Mouse (Mus musculus) Muller cell, postnatal 12 days (primary cell): Measurements from ENCODE around the gene Gdpd4.

Source experiments
- DNase-seq: peaks from one replicate; pipeline ENCODE4 v3.0.0-alpha.2; 2015; ENCODE audit errors: inconsistent ontology term

Gdpd4 gene

GRCm38 (mm10) chr7:98085314-98085713 lies 165.6 kb downstream of the Gdpd4 start:
- no peak for DNase-seq

DNA sequence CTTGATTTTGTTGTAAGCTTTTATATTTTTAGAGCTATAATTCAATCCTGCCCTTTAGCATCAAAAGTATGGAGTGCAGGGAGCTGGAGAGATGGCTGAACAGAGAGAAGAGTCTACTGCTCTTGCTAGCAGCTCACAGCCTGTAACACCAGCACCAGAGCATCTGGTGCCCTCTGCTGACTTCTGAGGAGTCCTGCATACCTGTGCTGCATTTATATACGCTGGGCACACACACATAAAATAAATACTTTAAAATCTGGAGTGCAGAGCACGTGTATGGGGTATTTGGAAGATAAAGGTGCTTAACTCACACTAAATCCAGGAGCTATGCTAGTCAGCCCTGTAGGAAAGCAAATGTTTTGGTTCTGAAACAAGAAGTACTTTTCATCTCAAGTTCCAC lies 166.6 kb downstream of the Gdpd4 start:
- no peak for DNase-seq

GRCm38 (mm10) chr7:98095852-98096251 lies 176.1 kb downstream of the Gdpd4 start:
- DNase-seq: no peak

- DNase-seq: no peak
Measured at GRCm38 (mm10) chr7:98097557-98097956, 177.8 kb downstream of the Gdpd4 start.
